Comparison of ENCODE assay signal across 8 mouse cellular contexts in the genomic region with DNA sequence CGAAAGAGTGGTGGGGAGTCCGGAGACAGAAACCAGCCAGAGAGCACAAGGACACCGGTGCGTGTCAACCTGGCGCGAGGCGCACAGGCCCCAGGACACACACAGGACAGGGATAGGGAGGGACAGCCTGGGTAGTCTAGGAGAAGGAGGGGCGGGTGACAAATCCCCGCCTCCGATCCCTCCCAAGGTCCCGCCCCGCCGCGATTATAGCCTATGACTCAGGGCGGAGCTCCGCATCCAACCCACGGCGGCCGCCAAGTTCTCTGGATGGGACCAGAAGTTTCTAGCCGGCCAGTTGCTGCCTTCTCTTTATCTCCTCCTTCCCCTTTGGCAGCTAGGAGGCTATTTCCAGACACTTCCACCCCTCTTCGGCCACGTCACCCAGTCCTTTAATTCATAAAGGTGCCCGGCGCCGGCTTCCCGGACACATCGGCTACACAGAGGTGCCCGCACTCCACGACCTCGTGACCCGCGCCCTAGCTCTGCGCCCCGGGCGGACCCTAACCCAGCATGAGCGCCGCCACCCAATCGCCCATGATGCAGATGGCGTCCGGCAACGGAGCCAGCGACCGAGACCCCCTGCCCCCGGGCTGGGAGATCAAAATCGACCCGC. TPM values are rescaled to one million over a fixed set of nuclear protein-coding genes. Genes with fewer than 3 reads are reported as not detected.
DNase-seq lines count a peak whose midpoint lies in the region; ATAC-seq and TF ChIP-seq lines count a peak whose summit lies in the region.

TSS of gene Bag3 (plus strand) at position 268 of the 613 bp plus-strand sequence.

- H3K4me1 ChIP-seq in brown adipose tissue, adult 24 weeks (ENCODE audit: control insufficient read depth, insufficient read depth, insufficient read length, low read length), result peaks cover 3% of the 10 kb centered on the region; the same call in 1 of the 2 replicates
- peaks cover 54% of the 10 kb centered on the region for H3K4me1 ChIP-seq in heart, embryonic 13.5 days
- peaks cover 25% of the 10 kb centered on the region for H3K4me1 ChIP-seq in liver, embryonic 16.5 days (ENCODE audit: control insufficient read depth, low read depth, low read length)
- H3K4me1 ChIP-seq in neural tube, embryonic 12.5 days, result peaks cover 16% of the 10 kb centered on the region
- H3K4me1 ChIP-seq in testis, adult 2 months (ENCODE audit: control insufficient read depth, insufficient read depth, low read length), result peaks cover 3% of the 10 kb centered on the region

- H3K4me2 ChIP-seq in heart, embryonic 13.5 days, result peak within 1 kb of the TSS; percentile 86
- H3K4me2 ChIP-seq in liver, embryonic 16.5 days (ENCODE audit: low read depth, low read length), result peak within 1 kb of the TSS; percentile 100
- H3K4me2 ChIP-seq in neural tube, embryonic 12.5 days (replicated peaks), result peak within 1 kb of the TSS; percentile 76

- ATAC-seq in erythroid progenitor cell, adult 5-6 weeks (replicated peaks; ENCODE audit: low FRiP score, poor library complexity, severe bottlenecking), result peak; percentile 97
- peak; percentile 88 for ATAC-seq in heart, embryonic 13.5 days (ENCODE audit: extremely low read depth, insufficient number of reproducible peaks, low FRiP score, low TSS enrichment)
- ATAC-seq in liver, embryonic 16.5 days (ENCODE audit: low read depth), result peak; percentile 98
- peak; percentile 75 for ATAC-seq in neural tube, embryonic 12.5 days (ENCODE audit: low FRiP score, low read depth)

- H3K27ac ChIP-seq in brown adipose tissue, adult 24 weeks (replicated peaks; ENCODE audit: low read depth, low read length), result peak within 1 kb of the TSS; percentile 99
- peak within 1 kb of the TSS; percentile 99 for H3K27ac ChIP-seq in heart, embryonic 13.5 days (replicated peaks)
- peak within 1 kb of the TSS; percentile 92 for H3K27ac ChIP-seq in liver, embryonic 16.5 days (ENCODE audit: low read length)
- no peak within 1 kb of the TSS for H3K27ac ChIP-seq in neural tube, embryonic 12.5 days
- peak within 1 kb of the TSS; percentile 73 for H3K27ac ChIP-seq in testis, adult 2 months (ENCODE audit: control insufficient read depth, insufficient read depth, low read depth, low read length)

- H3K9ac ChIP-seq in heart, embryonic 13.5 days, result peak within 1 kb of the TSS; percentile 97
- peak within 1 kb of the TSS; percentile 86 for H3K9ac ChIP-seq in liver, embryonic 16.5 days (ENCODE audit: low read depth, low read length)
- peak within 1 kb of the TSS; percentile 67 for H3K9ac ChIP-seq in neural tube, embryonic 12.5 days

- no peak for TF ChIP-seq CTCF in testis, adult 2 months (IDR thresholded peaks at IDR 0.05; ENCODE audit: control insufficient read depth, insufficient read depth, insufficient replicate concordance, low read depth, low read length)

- DNase-seq in CD8-positive naive resting alpha-beta T cell, adult 2 months (ENCODE audit: low read depth in 2 of 2, low spot score in 2 of 2), result peak; percentile 50 to 69
- DNase-seq in kidney, postnatal 10 days, result peak; percentile 98

- WGBS in heart, embryonic 13.5 days, result under 1% methylated on average over 46 of the region's 46 CpGs
- WGBS in liver, embryonic 16.5 days (ENCODE audit: insufficient replicate concordance), result under 1% methylated on average over 39 of the region's 46 CpGs
- 1% methylated on average over 46 of the region's 46 CpGs for WGBS in neural tube, embryonic 12.5 days

- no peaks in the 10 kb centered on the region for H3K9me3 ChIP-seq in heart, embryonic 13.5 days
- H3K9me3 ChIP-seq in liver, embryonic 16.5 days (replicated peaks; ENCODE audit: control insufficient read depth, low read length), result no peaks in the 10 kb centered on the region
- H3K9me3 ChIP-seq in neural tube, embryonic 12.5 days, result no peaks in the 10 kb centered on the region

- peak; percentile 41 for TF ChIP-seq POLR2A in testis, adult 2 months (IDR thresholded peaks at IDR 0.05; ENCODE audit: control insufficient read depth, low read depth, low read length)

- peaks cover 5% of the 10 kb centered on the region for H3K36me3 ChIP-seq in heart, embryonic 13.5 days
- no peaks in the 10 kb centered on the region for H3K36me3 ChIP-seq in liver, embryonic 16.5 days (ENCODE audit: control insufficient read depth, insufficient read depth)
- H3K36me3 ChIP-seq in neural tube, embryonic 12.5 days, result no peaks in the 10 kb centered on the region
- H3K36me3 ChIP-seq in testis, adult 2 months (ENCODE audit: control insufficient read depth, insufficient read depth, low read length), result no peaks in the 10 kb centered on the region

- peak within 1 kb of the TSS; percentile 99 for H3K4me3 ChIP-seq in brown adipose tissue, adult 24 weeks (ENCODE audit: insufficient read depth, low read depth, low read length)
- peak within 1 kb of the TSS; percentile 91 for H3K4me3 ChIP-seq in heart, embryonic 13.5 days
- peak within 1 kb of the TSS; percentile 77 for H3K4me3 ChIP-seq in liver, embryonic 16.5 days (ENCODE audit: low read depth, low read length)
- H3K4me3 ChIP-seq in neural tube, embryonic 12.5 days, result peak within 1 kb of the TSS; percentile 45
- peak within 1 kb of the TSS; percentile 83 for H3K4me3 ChIP-seq in testis, adult 2 months (ENCODE audit: control insufficient read depth, low read depth, low read length)

- no peaks in the 10 kb centered on the region for H3K27me3 ChIP-seq in heart, embryonic 13.5 days (replicated peaks)
- no peaks in the 10 kb centered on the region for H3K27me3 ChIP-seq in liver, embryonic 16.5 days (ENCODE audit: control insufficient read depth, insufficient read depth, low read depth, low read length)
- H3K27me3 ChIP-seq in neural tube, embryonic 12.5 days (replicated peaks), result peaks cover 18% of the 10 kb centered on the region
- H3K27me3 ChIP-seq in testis, adult 2 months (ENCODE audit: control insufficient read depth, insufficient read depth, low read length), result no peaks in the 10 kb centered on the region; the same call in 1 of the 2 replicates

RNA-seq across cellular contexts. Expression of gene Bag3, which starts in this region (rescaled TPM):
- 29.2 and 37.5 TPM in 2 replicates for polyA plus RNA-seq in brown adipose tissue, adult 24 weeks (2012; ENCODE audit: insufficient read depth, insufficient read length, missing spikeins)
- total RNA-seq in erythroid progenitor cell, adult 5-6 weeks (2015; ENCODE audit: low replicate concordance), result 1.4 and 2.9 TPM in 2 replicates
- total RNA-seq in erythroid progenitor cell, adult 5-6 weeks (2017; ENCODE audit: low replicate concordance), result 0.38 and 2.2 TPM in 2 replicates
- polyA plus RNA-seq in heart, embryonic 13.5 days (2015; fragmentation: Nextera tagmentation; extraction: Ambion mirVana), result 21.5 and 22.6 TPM in 2 replicates
- 2.6 and 3.5 TPM in 2 replicates for polyA plus RNA-seq in liver, embryonic 16.5 days (2015; fragmentation: Nextera tagmentation; extraction: Ambion mirVana)
- 4.5 and 4.7 TPM in 2 replicates for polyA plus RNA-seq in neural tube, embryonic 12.5 days (2016; fragmentation: Nextera tagmentation; extraction: Ambion mirVana)
- 18.1 and 21.1 TPM in 2 replicates for polyA plus RNA-seq in testis, adult 2 months (2012; rRNA removed)

Comparison
In these comparisons a context has a peak if more than half of its experiments do, and no peak if none do; other contexts are left out.
1. H3K4me3 ChIP-seq: peak in every context shown above with its lines; median percentile 99 in brown adipose tissue, adult 24 weeks; 91 in heart, embryonic 13.5 days; 83 in testis, adult 2 months; 77 in liver, embryonic 16.5 days; 45 in neural tube, embryonic 12.5 days.